ENCODE assay signal across 15 mouse cellular contexts in the genomic region with DNA sequence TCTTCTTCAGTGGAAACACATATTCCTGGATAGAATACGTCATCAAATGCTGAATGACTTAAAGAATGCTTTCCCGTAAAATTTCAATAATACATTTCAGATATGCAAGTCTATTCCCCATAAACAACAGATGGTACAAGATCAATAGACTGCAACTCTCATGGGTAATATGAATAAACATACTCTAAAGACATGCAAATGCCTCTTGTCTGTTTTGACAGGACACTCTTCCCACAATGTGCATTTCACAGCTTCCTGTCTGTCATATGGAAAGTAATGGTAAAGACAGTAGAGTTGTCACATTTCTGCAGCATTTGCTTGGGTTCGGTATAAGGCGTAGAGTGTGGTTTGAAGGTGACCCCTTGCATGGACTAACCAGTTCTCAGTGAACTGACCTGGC.
"Had no signal": no experiment of that assay in that cellular context is flagged by ENCODE, and none has a peak within 500 bp of the region (broad histone marks: within the 10 kb centered on the region; RNA-seq: fewer than 3 reads in every experiment).

No protein-coding gene starts in this region.

- ATAC-seq: lung, postnatal 0 days; midbrain, embryonic 13.5 days; midbrain, embryonic 15.5 days had no signal

- DNase-seq: lung, adult 2 months; lung, postnatal 14 days; lung, postnatal 36 days; right cerebral cortex, postnatal 14 days; thymus, adult 18-20 months; thymus, postnatal 14 days; thymus, postnatal 36 days had no signal

- H3K27me3 ChIP-seq: lung, embryonic 15.5 days; megakaryocyte, embryonic 14.5 days; midbrain, embryonic 13.5 days; midbrain, embryonic 15.5 days; neural tube, embryonic 12.5 days had no signal

- H3K9ac ChIP-seq: lung, embryonic 15.5 days; midbrain, embryonic 13.5 days; midbrain, embryonic 15.5 days; neural tube, embryonic 12.5 days had no signal

- H3K27ac ChIP-seq: lung, embryonic 15.5 days; macrophage; midbrain, embryonic 13.5 days; midbrain, embryonic 15.5 days; neural tube, embryonic 12.5 days had no signal

- H3K4me3 ChIP-seq: lung, embryonic 15.5 days; megakaryocyte, embryonic 14.5 days; midbrain, embryonic 13.5 days; midbrain, embryonic 15.5 days; neural tube, embryonic 12.5 days had no signal

- H3K4me2 ChIP-seq: lung, embryonic 15.5 days; midbrain, embryonic 11.5 days; midbrain, embryonic 13.5 days; midbrain, embryonic 15.5 days; neural tube, embryonic 12.5 days had no signal

- H3K9me3 ChIP-seq: lung, embryonic 15.5 days; midbrain, embryonic 15.5 days; neural tube, embryonic 12.5 days had no signal

- H3K4me1 ChIP-seq: lung, embryonic 15.5 days; midbrain, embryonic 13.5 days; midbrain, embryonic 15.5 days; neural tube, embryonic 12.5 days had no signal
